Mouse (Mus musculus) liver, adult 2 months (tissue): ENCODE results near the gene Zmynd8. TPM values are rescaled to one million over a fixed set of nuclear protein-coding genes. Genes with fewer than 3 reads are reported as not detected.

Source experiments
- DNase-seq: peaks from one replicate; pipeline ENCODE4 v3.0.0-alpha.2; 2011; ENCODE audit warnings: low read depth, low spot score; ENCODE audit errors: extremely low read depth
- H3K27ac ChIP-seq: fragments of 200-500 bp; replicated peaks from 2 replicates; pipeline ENCODE4 v1.5.1; 2012; ENCODE audit warnings: low read depth, mild to moderate bottlenecking, control low read depth, inconsistent platforms, low read length; ENCODE audit not compliant: insufficient read depth
- H3K27me3 ChIP-seq: fragments of 200-500 bp; 2 replicates; pipeline ENCODE4 v1.6.1; 2012; ENCODE audit warnings: mild to moderate bottlenecking, moderate library complexity, low read length, inconsistent platforms; ENCODE audit not compliant: control insufficient read depth, insufficient read depth
- H3K36me3 ChIP-seq: fragments of 200-500 bp; 2 replicates; pipeline ENCODE4 v1.6.1; 2012; ENCODE audit warnings: low read length, inconsistent platforms; ENCODE audit not compliant: control insufficient read depth, insufficient read depth
- H3K4me1 ChIP-seq: fragments of 200-500 bp; 2 replicates; pipeline ENCODE4 v1.6.1; 2011; ENCODE audit warnings: low read length; ENCODE audit not compliant: control insufficient read depth, insufficient read depth
- H3K4me3 ChIP-seq: fragments of 200-500 bp; 2 replicates; pipeline ENCODE4 v1.5.1; 2011; ENCODE audit warnings: low read depth, mild to moderate bottlenecking, control low read depth, low read length, moderate library complexity; ENCODE audit not compliant: insufficient read depth
- H3K79me2 ChIP-seq: fragments of 200-500 bp; 2 replicates; pipeline ENCODE4 v1.6.1; 2012; ENCODE audit warnings: inconsistent platforms, mild to moderate bottlenecking, low read length, moderate library complexity; ENCODE audit not compliant: control insufficient read depth, insufficient read depth
- H3K9ac ChIP-seq: fragments of 200-500 bp; 2 replicates; pipeline ENCODE4 v1.6.1; 2012; ENCODE audit warnings: low read depth, mild to moderate bottlenecking, control low read depth, inconsistent platforms, low read length
- CTCF ChIP-seq: fragments of 200-500 bp; IDR thresholded peaks from 2 replicates; pipeline ENCODE4 v1.5.1; 2011; ENCODE audit warnings: low read depth, low read length, control low read depth
- POLR2A ChIP-seq: fragments of 200-500 bp; IDR thresholded peaks from 2 replicates; pipeline ENCODE4 v1.6.1; 2011; ENCODE audit warnings: low read length, control low read depth; ENCODE audit not compliant: insufficient read depth; ENCODE audit errors: extremely low read depth
- WGBS: fragments of 180-500 bp; shearing (Covaris S2); methylation state at CpG from one replicate; pipeline ENCODE4 v1.1.7; 2018; 5-methylcytosine and 5-hydroxymethylcytosine counted together
- polyA plus RNA-seq: library from polyadenylated mRNA; depleted of rRNA; stranded (reverse); fragments of >200 nt; gene quantifications from 2 replicates; pipeline ENCODE4 v1.2.3, GENCODE M21; 2012
- total RNA-seq: library from RNA; depleted of rRNA; stranded (reverse); fragments of >200 nt; gene quantifications from 2 replicates; pipeline ENCODE4 v1.2.3, GENCODE M21; 2014

Gene Zmynd8
- total and polyA plus RNA-seq, 2 experiments, result 7.8 to 10.0 TPM

DNA sequence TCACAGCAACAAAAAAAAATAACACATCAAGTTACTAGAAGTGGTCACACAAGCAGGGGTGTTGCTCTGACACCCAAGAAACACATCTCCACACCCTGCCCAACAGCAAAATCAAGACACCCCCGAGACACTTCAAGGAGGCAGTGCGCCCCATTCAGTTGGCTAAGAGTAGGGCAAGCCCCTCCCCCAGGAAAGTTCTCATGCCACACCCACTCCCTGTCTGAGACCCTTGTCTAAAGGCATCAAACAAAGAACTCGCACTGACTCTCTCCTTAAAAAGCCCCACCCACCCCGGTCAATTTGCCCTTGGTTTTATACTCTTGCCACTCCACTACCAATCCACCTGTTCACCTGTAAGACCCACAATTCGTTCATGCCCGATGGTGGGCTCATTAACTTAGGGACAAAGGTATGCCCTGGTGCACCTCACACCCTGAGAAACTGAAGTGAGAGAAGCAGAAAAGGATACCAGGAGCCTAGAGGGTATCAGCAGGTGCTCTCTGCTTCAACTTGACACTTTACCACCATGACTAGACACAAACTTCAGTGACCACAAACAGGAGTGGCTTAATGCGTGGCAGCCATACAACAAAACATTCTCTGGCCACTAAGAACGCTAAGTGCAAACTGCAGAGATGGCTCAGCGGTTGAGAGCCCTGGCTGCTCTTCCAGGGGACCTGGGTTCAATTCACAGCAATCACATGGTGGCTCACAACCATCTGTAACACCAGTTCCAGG, 45.8 kb downstream of the Zmynd8 start:
- peaks cover 31% of the 10 kb centered on the region for H3K4me1 ChIP-seq
- no peak for DNase-seq
- TF ChIP-seq CTCF, result no peak
- no peak for TF ChIP-seq POLR2A
- no peak overlapping the region for H3K9ac ChIP-seq
- H3K27ac ChIP-seq, result no peak overlapping the region
- WGBS, result 90% methylated on average over 9 of the region's 9 CpGs
- no peaks in the 10 kb centered on the region for H3K27me3 ChIP-seq
- H3K4me3 ChIP-seq, result no peak overlapping the region
- H3K36me3 ChIP-seq, result peaks cover 11% of the 10 kb centered on the region; the same call in 1 of the 2 replicates
- peaks cover 60% of the 10 kb centered on the region for H3K79me2 ChIP-seq

DNA sequence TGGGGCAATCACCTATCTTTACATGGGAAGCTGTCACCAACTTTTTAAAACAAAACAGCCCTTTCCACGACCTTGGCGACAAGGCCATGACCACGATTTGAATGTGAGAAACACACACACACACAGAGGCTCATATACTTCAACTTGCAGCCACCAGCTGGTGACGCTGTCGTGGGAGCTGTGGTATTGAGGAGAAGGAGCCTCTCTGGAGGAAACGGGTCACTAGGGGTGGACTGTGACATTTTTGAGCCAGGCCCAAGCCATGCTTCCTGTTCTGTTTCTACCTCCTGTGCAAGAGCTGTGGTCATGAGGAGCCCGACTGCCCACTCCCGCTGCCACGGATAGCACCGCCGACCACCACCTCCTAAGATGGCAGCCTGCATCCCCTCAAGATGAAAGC, 46.4 kb downstream of the Zmynd8 start:
- no peak overlapping the region for H3K27ac ChIP-seq
- H3K4me3 ChIP-seq, result no peak overlapping the region
- peaks cover 11% of the 10 kb centered on the region; the same call in 1 of the 2 replicates for H3K36me3 ChIP-seq
- 68% methylated on average over 11 of the region's 11 CpGs for WGBS
- no peaks in the 10 kb centered on the region for H3K27me3 ChIP-seq
- H3K4me1 ChIP-seq, result peaks cover 27% of the 10 kb centered on the region
- peaks cover 61% of the 10 kb centered on the region for H3K79me2 ChIP-seq
- no peak for DNase-seq
- no peak for TF ChIP-seq POLR2A
- peak; percentile 48 for TF ChIP-seq CTCF
- H3K9ac ChIP-seq, result no peak overlapping the region

DNA sequence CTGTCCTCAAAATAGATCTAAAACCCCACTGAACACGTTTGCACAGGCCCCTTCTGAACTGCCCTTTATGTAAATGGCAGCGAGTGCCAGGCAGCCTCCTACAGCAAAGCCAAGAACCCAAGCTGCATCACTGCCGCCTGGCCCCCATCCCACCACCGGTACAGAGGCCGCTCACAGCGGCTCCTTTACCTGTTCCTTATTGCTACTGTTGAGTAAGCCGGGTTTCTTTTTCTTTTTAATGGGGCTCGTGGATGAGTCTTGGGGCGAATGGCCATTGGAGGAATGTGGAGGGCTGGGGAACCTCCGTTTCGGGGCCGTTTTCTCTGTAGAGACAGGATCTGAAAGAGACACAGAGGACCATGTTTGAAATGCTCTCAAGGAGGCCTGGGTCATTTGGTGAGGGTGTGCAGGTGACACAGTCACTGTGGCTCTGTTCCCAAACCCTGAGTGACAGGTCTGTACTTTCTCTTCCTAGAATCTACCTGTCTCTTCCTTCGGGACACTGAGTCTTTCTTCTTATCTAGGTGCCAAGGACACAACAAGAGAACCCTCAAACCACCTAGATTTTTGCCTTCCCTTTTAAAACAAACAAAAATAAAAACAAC, 46.9 kb downstream of the Zmynd8 start:
- no peak for TF ChIP-seq POLR2A
- TF ChIP-seq CTCF, result no peak
- Histone ChIP-seq H3K27ac (no peak overlapping the region), H3K4me3 (no peak overlapping the region), H3K27me3 (no peaks in the 10 kb centered on the region), H3K9ac (no peak overlapping the region), H3K36me3 (peaks cover 11% of the 10 kb centered on the region; the same call in 1 of the 2 replicates), H3K79me2 (peaks cover 61% of the 10 kb centered on the region), H3K4me1 (peaks cover 22% of the 10 kb centered on the region)
- 90% methylated on average over 13 of the region's 13 CpGs for WGBS
- DNase-seq, result no peak

DNA sequence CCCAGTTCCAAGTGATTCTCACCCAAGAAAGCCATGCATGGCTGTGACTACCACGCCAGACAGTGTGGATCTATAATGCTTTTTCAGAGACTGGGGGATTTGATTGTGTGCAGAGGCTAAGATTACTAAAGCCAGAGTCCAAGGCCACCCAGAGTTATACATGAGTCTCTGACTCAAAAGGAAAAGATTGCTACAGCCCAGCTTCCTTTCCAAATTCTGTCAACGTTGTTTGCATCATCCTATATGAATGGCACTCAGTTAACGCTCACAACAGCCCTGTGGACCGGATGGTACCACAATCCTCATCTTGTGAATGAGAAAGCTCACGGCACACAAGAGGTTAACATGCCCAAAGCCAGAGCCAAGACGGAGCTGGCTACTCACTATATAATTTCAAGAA, 48.0 kb downstream of the Zmynd8 start:
- H3K79me2 ChIP-seq, result peaks cover 57% of the 10 kb centered on the region
- no peaks in the 10 kb centered on the region for H3K27me3 ChIP-seq
- DNase-seq, result no peak
- no peak overlapping the region for H3K27ac ChIP-seq
- H3K36me3 ChIP-seq, result peaks cover 12% of the 10 kb centered on the region; the same call in 1 of the 2 replicates
- no peak overlapping the region for H3K9ac ChIP-seq
- no peak overlapping the region for H3K4me3 ChIP-seq
- WGBS, result 81% methylated on average over 6 of the region's 6 CpGs
- no peak for TF ChIP-seq CTCF
- TF ChIP-seq POLR2A, result no peak
- peaks cover 13% of the 10 kb centered on the region for H3K4me1 ChIP-seq

DNA sequence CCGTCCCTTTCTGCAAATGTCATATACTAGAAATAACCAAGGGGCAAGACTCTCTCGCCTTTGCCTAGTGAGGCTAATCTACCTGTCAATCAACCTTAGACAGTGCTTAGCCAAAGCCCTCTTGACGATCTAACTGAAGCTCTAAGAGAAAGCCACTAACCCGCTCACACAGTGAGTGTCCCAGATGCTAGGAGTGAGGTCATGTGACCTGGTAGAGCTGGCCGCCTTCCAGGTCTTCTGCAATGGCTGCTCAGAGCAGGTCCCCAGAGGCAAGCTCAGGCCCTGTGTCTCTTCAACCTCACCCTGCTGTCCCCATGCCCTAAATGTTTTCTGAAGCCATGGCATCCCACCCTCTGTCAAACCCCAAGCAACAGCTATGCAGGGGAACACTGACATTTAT, 49.7 kb downstream of the Zmynd8 start:
- WGBS, result 33% methylated on average over 5 of the region's 5 CpGs
- H3K36me3 ChIP-seq, result peaks cover 19% of the 10 kb centered on the region; the same call in 1 of the 2 replicates
- H3K4me3 ChIP-seq, result no peak overlapping the region
- peak; percentile 60 for DNase-seq
- H3K27me3 ChIP-seq, result no peaks in the 10 kb centered on the region
- H3K4me1 ChIP-seq, result peaks cover 2% of the 10 kb centered on the region; the same call in 1 of the 2 replicates
- peaks cover 49% of the 10 kb centered on the region for H3K79me2 ChIP-seq
- no peak overlapping the region for H3K9ac ChIP-seq
- TF ChIP-seq CTCF (no peak), POLR2A (no peak)
- no peak overlapping the region for H3K27ac ChIP-seq

DNA sequence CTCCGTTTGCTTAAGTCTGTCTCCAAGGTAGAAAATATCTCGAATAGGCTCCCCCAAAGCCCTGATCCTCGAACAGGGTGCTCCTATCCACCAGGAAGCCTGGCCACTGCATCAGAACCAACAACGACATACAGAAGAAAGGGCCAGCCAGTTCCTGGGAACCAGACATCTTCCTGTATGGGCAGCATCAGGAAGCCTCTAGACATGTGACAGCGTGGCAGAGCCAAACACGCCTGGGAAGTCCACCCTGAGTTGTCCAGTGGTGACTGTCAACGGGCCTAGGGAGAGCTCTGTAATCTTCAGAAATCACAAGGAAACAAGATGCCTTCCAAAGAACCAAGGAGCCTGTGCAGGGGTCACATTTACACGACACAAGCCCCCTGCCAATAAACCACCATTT, 52.0 kb downstream of the Zmynd8 start:
- no peak overlapping the region for H3K4me3 ChIP-seq
- H3K27ac ChIP-seq, result no peak overlapping the region
- peaks cover 32% of the 10 kb centered on the region for H3K79me2 ChIP-seq
- peaks cover 26% of the 10 kb centered on the region; the same call in 1 of the 2 replicates for H3K36me3 ChIP-seq
- H3K4me1 ChIP-seq, result peaks cover 2% of the 10 kb centered on the region; the same call in 1 of the 2 replicates
- H3K27me3 ChIP-seq, result no peaks in the 10 kb centered on the region
- H3K9ac ChIP-seq, result no peak overlapping the region
- TF ChIP-seq CTCF (no peak), POLR2A (no peak)
- WGBS, result 77% methylated on average over 8 of the region's 8 CpGs
- DNase-seq, result no peak
